Mouse (Mus musculus) embryo, embryonic 11 days (tissue): Measurements from ENCODE around the gene Klhl22.

Experiments
- DNase-seq: peaks from one replicate; pipeline ENCODE4 v3.0.0-alpha.2; 2015

The Klhl22 gene

DNA sequence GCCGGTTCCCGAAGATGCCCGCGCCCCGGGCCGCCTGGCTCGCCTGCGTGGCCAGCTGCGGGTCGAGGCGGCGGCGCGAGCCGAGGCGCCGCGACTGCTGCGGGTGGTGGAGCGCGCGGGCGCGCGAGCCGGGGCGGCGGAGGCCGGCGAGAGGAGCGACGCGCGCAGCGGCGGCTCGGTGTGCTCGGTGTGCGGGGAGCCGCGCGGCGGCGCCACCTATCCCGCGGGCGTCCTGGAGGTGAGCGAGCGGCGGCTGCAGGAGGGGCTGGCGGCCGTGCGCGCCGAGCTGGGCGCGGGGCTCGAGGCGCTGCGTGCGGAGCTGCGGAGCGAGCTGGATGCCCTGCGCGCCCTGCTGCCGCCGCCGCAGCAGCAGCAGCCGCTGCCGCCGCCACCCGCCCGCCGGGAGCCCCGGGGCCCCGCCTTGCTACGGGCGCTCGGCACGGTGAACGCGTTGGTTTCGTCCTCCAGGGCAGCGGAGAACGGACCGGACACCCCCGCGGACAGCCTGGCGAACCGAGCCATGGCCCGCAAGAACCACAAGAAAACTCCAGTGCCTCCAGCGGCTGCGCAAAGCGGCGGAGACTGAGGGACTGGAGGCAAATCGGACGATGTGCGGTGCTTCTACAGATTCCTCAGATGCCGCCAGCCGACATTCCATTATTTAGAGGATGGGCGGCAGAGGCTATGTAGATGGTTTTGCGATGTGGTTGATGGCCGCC, 74.4 kb downstream of the Klhl22 start:
- DNase-seq, result peak; percentile 69

- no peak for DNase-seq
Observed at GRCm38 (mm10) chr16:17834543-17834942, 75.1 kb downstream of the Klhl22 start.

DNA sequence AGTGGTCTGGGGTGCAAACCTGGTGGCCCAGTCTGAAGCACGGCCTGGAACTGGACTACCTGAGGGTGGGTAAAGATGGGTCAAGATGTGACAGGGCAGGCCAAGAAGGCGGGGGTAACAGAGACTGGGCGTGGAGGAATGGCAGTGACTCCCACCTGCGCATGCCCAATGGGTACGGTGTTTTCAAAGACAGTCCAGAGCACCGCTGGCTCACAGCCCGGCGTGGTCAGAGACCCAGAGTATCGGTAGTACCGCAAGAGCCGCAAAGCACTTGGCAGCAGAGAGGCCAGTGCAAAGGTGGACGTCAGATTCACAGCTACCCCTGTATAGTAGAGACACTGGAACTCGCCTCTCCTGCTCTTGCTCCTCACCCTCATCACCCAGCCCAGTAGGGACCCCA, 76.1 kb downstream of the Klhl22 start:
- DNase-seq, result no peak

DNA sequence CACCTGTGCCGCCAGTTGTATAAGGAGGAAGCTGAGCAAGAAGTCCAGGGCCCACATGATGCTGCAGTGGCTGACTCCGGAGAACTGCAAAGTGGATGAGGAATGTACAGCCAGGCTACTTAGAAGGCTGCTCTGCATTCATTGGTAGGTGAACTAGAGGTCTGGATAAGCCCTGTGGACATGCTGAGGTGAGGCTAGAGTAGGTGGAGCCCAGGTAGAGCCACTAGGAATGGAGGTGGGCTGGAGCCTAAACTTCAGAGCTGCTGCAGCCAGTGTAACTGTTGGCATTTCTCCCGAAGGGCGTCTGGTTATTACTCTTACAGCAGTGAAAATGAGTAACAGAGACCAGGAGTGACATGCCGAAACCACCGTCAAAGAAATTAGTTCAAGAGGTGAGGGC, 78.6 kb downstream of the Klhl22 start, which contains the start of gene Car15:
TSS of gene Car15 (minus strand) at position 314 of the 400 bp plus-strand sequence.
- no peak for DNase-seq

GRCm38 (mm10) chr16:17839976-17840375, 80.6 kb downstream of the Klhl22 start:
- no peak for DNase-seq

GRCm38 (mm10) chr16:17842437-17842836, 83.0 kb downstream of the Klhl22 start:
- no peak for DNase-seq
